Mouse (Mus musculus): ENCODE results near the gene Sh3tc1. TPM values are rescaled to one million over a fixed set of nuclear protein-coding genes. Genes with fewer than 3 reads are reported as not detected.

The Sh3tc1 gene
- polyA plus RNA-seq, 1 experiment from 2014 or later: 3.8 TPM

- Histone ChIP-seq H3K4me1 (peaks cover 6% of the 10 kb centered on the region), H3K36me3 (no peaks in the 10 kb centered on the region), H3K9ac (no peak overlapping the region), H3K4me2 (no peak overlapping the region), H3K27ac (no peak overlapping the region), H3K9me3 (replicated peaks) (no peaks in the 10 kb centered on the region), H3K27me3 (replicated peaks) (peaks cover 18% of the 10 kb centered on the region), H3K4me3 (no peak overlapping the region)
- WGBS (ENCODE audit: insufficient replicate concordance): 41% methylated on average over 3 of the region's 3 CpGs
- no peak for ATAC-seq
These were observed 28.7 kb upstream of the Sh3tc1 start for GRCm38 (mm10) chr5:35768525-35768924.

- Histone ChIP-seq H3K27ac (no peak overlapping the region), H3K9ac (no peak overlapping the region), H3K4me2 (no peak overlapping the region), H3K4me3 (no peak overlapping the region), H3K27me3 (replicated peaks) (peaks cover 14% of the 10 kb centered on the region), H3K4me1 (peaks cover 2% of the 10 kb centered on the region), H3K9me3 (replicated peaks) (no peaks in the 10 kb centered on the region), H3K36me3 (no peaks in the 10 kb centered on the region)
- 61% methylated on average over 6 of the region's 6 CpGs for WGBS (ENCODE audit: insufficient replicate concordance)
- no peak for ATAC-seq
These were observed 26.1 kb upstream of the Sh3tc1 start for GRCm38 (mm10) chr5:35765909-35766308.

- H3K27ac ChIP-seq: no peak overlapping the region
- WGBS (ENCODE audit: insufficient replicate concordance): 57% methylated on average over 10 of the region's 10 CpGs
- peaks cover 43% of the 10 kb centered on the region for H3K27me3 ChIP-seq (replicated peaks)
- H3K4me3 ChIP-seq: no peak overlapping the region
- no peak overlapping the region for H3K4me2 ChIP-seq
- ATAC-seq: no peak
- H3K4me1 ChIP-seq: peaks cover 5% of the 10 kb centered on the region
- H3K36me3 ChIP-seq: no peaks in the 10 kb centered on the region
- H3K9ac ChIP-seq: no peak overlapping the region
- H3K9me3 ChIP-seq (replicated peaks): no peaks in the 10 kb centered on the region
These were observed 23.1 kb upstream of the Sh3tc1 start for GRCm38 (mm10) chr5:35762850-35763249.

GRCm38 (mm10) chr5:35762388-35762787 is 22.6 kb upstream of the Sh3tc1 start:
- no peaks in the 10 kb centered on the region for H3K9me3 ChIP-seq (replicated peaks)
- H3K27me3 ChIP-seq (replicated peaks): peaks cover 48% of the 10 kb centered on the region
- H3K4me2 ChIP-seq: no peak overlapping the region
- H3K4me1 ChIP-seq: peaks cover 10% of the 10 kb centered on the region
- H3K36me3 ChIP-seq: no peaks in the 10 kb centered on the region
- H3K4me3 ChIP-seq: no peak overlapping the region
- no peak for ATAC-seq
- no peak overlapping the region for H3K27ac ChIP-seq
- no peak overlapping the region for H3K9ac ChIP-seq
- 53% methylated on average over 5 of the region's 5 CpGs for WGBS (ENCODE audit: insufficient replicate concordance)

- H3K36me3 ChIP-seq: no peaks in the 10 kb centered on the region
- no peak overlapping the region for H3K9ac ChIP-seq
- H3K9me3 ChIP-seq (replicated peaks): no peaks in the 10 kb centered on the region
- peaks cover 58% of the 10 kb centered on the region for H3K27me3 ChIP-seq (replicated peaks)
- no peak for ATAC-seq
- 58% methylated on average over 5 of the region's 5 CpGs for WGBS (ENCODE audit: insufficient replicate concordance)
- no peak overlapping the region for H3K4me2 ChIP-seq
- peaks cover 18% of the 10 kb centered on the region for H3K4me1 ChIP-seq
- no peak overlapping the region for H3K4me3 ChIP-seq
- no peak overlapping the region for H3K27ac ChIP-seq
These were observed 21.5 kb upstream of the Sh3tc1 start for GRCm38 (mm10) chr5:35761323-35761722.

GRCm38 (mm10) chr5:35758081-35759053 is 18.6 kb upstream of the Sh3tc1 start:
- peaks cover 61% of the 10 kb centered on the region for H3K27me3 ChIP-seq (replicated peaks)
- H3K4me2 ChIP-seq: peak overlapping the region; percentile 92

GRCm38 (mm10) chr5:35757639-35758001 is 17.8 kb upstream of the Sh3tc1 start, which contains the start of gene Ablim2:
Gene Ablim2 (plus strand): TSS chr5:35757880.
- H3K4me3 ChIP-seq: peak within 1 kb of the TSS; percentile 56
- ATAC-seq: peak; percentile 88
- peak within 1 kb of the TSS; percentile 44; the same call in 1 of the 2 replicates for H3K9ac ChIP-seq
- H3K27ac ChIP-seq: no peak within 1 kb of the TSS
- peak within 1 kb of the TSS; percentile 92 for H3K4me2 ChIP-seq
- H3K9me3 ChIP-seq (replicated peaks): no peaks in the 10 kb centered on the region
- H3K36me3 ChIP-seq: no peaks in the 10 kb centered on the region
- peaks cover 57% of the 10 kb centered on the region for H3K27me3 ChIP-seq (replicated peaks)
- under 1% methylated on average over 35 of the region's 35 CpGs for WGBS (ENCODE audit: insufficient replicate concordance)
- H3K4me1 ChIP-seq: peaks cover 18% of the 10 kb centered on the region

More at GRCm38 (mm10) chr5:35758081-35759053, 18.6 kb upstream of the Sh3tc1 start:
- H3K9me3 ChIP-seq (replicated peaks): no peaks in the 10 kb centered on the region
- no peak for ATAC-seq
- H3K4me1 ChIP-seq: peaks cover 18% of the 10 kb centered on the region
- H3K4me3 ChIP-seq: peak overlapping the region; percentile 56
- H3K36me3 ChIP-seq: no peaks in the 10 kb centered on the region
- peak overlapping the region; percentile 44; the same call in 1 of the 2 replicates for H3K9ac ChIP-seq
- H3K27ac ChIP-seq: no peak overlapping the region
- WGBS (ENCODE audit: insufficient replicate concordance): 3% methylated on average over 40 of the region's 40 CpGs

GRCm38 (mm10) chr5:35756997-35757638 is 17.3 kb upstream of the Sh3tc1 start:
- peak overlapping the region; percentile 92 for H3K4me2 ChIP-seq
- 6% methylated on average over 25 of the region's 26 CpGs for WGBS (ENCODE audit: insufficient replicate concordance)
- peaks cover 18% of the 10 kb centered on the region for H3K4me1 ChIP-seq
- peak overlapping the region; percentile 56 for H3K4me3 ChIP-seq
- H3K27me3 ChIP-seq (replicated peaks): peaks cover 57% of the 10 kb centered on the region
- no peaks in the 10 kb centered on the region for H3K9me3 ChIP-seq (replicated peaks)
- no peak overlapping the region for H3K9ac ChIP-seq
- peak; percentile 47 for ATAC-seq
- H3K36me3 ChIP-seq: no peaks in the 10 kb centered on the region
- no peak overlapping the region for H3K27ac ChIP-seq

GRCm38 (mm10) chr5:35756020-35756419 is 16.2 kb upstream of the Sh3tc1 start:
- Histone ChIP-seq H3K27me3 (replicated peaks) (peaks cover 55% of the 10 kb centered on the region), H3K36me3 (no peaks in the 10 kb centered on the region), H3K27ac (no peak overlapping the region), H3K4me2 (no peak overlapping the region), H3K9me3 (replicated peaks) (no peaks in the 10 kb centered on the region), H3K4me3 (no peak overlapping the region), H3K4me1 (peaks cover 18% of the 10 kb centered on the region), H3K9ac (no peak overlapping the region)
- ATAC-seq: no peak
- WGBS (ENCODE audit: insufficient replicate concordance): 72% methylated on average over 4 of the region's 4 CpGs

GRCm38 (mm10) chr5:35755131-35755733 is 15.4 kb upstream of the Sh3tc1 start:
- no peak for ATAC-seq
- no peak overlapping the region for H3K4me2 ChIP-seq
- H3K4me1 ChIP-seq: peaks cover 18% of the 10 kb centered on the region
- no peak overlapping the region for H3K4me3 ChIP-seq
- no peak overlapping the region for H3K9ac ChIP-seq
- H3K27ac ChIP-seq: no peak overlapping the region
- no peaks in the 10 kb centered on the region for H3K9me3 ChIP-seq (replicated peaks)
- 25% methylated on average over 5 of the region's 5 CpGs for WGBS (ENCODE audit: insufficient replicate concordance)
- H3K27me3 ChIP-seq (replicated peaks): peaks cover 47% of the 10 kb centered on the region
- no peaks in the 10 kb centered on the region for H3K36me3 ChIP-seq

GRCm38 (mm10) chr5:35751016-35751415 is 11.2 kb upstream of the Sh3tc1 start:
- Histone ChIP-seq H3K27ac (no peak overlapping the region), H3K9me3 (replicated peaks) (no peaks in the 10 kb centered on the region), H3K4me3 (no peak overlapping the region), H3K9ac (no peak overlapping the region), H3K36me3 (no peaks in the 10 kb centered on the region), H3K4me2 (no peak overlapping the region), H3K27me3 (replicated peaks) (peaks cover 5% of the 10 kb centered on the region), H3K4me1 (no peaks in the 10 kb centered on the region)
- ATAC-seq: no peak
- WGBS (ENCODE audit: insufficient replicate concordance): 65% methylated on average over 7 of the region's 7 CpGs

- no peaks in the 10 kb centered on the region for H3K36me3 ChIP-seq
- WGBS (ENCODE audit: insufficient replicate concordance): 54% methylated on average over 1 of the region's 1 CpGs
- H3K27me3 ChIP-seq (replicated peaks): no peaks in the 10 kb centered on the region
- H3K9ac ChIP-seq: no peak overlapping the region
- no peak for ATAC-seq
- H3K27ac ChIP-seq: no peak overlapping the region
- H3K9me3 ChIP-seq (replicated peaks): no peaks in the 10 kb centered on the region
- H3K4me1 ChIP-seq: no peaks in the 10 kb centered on the region
- no peak overlapping the region for H3K4me3 ChIP-seq
- no peak overlapping the region for H3K4me2 ChIP-seq
These were observed 10.2 kb upstream of the Sh3tc1 start for GRCm38 (mm10) chr5:35750026-35750425.
